Mouse (Mus musculus): ENCODE results near the gene Klhdc10. TPM values are rescaled to one million over a fixed set of nuclear protein-coding genes. Genes with fewer than 3 reads are reported as not detected.
A peak's percentile ranks its signal among the peaks of the same experiment; 100 is the strongest.

Klhdc10 gene
- 16.6 and 19.0 TPM in 2 replicates for polyA plus RNA-seq (2015; fragmentation: Nextera tagmentation; extraction: Ambion mirVana)

GRCm38 (mm10) chr6:30401308-30402015 is at the start of gene Klhdc10:
Gene Klhdc10 (plus strand): TSS chr6:30401868.
- peak within 1 kb of the TSS; percentile 89 for H3K27ac ChIP-seq (replicated peaks)
- H3K36me3 ChIP-seq: no peaks in the 10 kb centered on the region
- peak within 1 kb of the TSS; percentile 94 for H3K9ac ChIP-seq
- no peaks in the 10 kb centered on the region for H3K9me3 ChIP-seq
- no peaks in the 10 kb centered on the region for H3K27me3 ChIP-seq (replicated peaks)
- H3K4me2 ChIP-seq: peak within 1 kb of the TSS; percentile 80
- peak; percentile 99 for ATAC-seq (ENCODE audit: extremely low read depth, insufficient number of reproducible peaks, low FRiP score, low TSS enrichment)
- under 1% methylated on average over 41 of the region's 41 CpGs for WGBS
- peaks cover 12% of the 10 kb centered on the region for H3K4me1 ChIP-seq
- peak within 1 kb of the TSS; percentile 95 for H3K4me3 ChIP-seq

GRCm38 (mm10) chr6:30352762-30353161 is 48.9 kb upstream of the Klhdc10 start:
- Histone ChIP-seq H3K4me3 (no peak overlapping the region), H3K36me3 (no peaks in the 10 kb centered on the region), H3K27ac (replicated peaks) (no peak overlapping the region), H3K9me3 (no peaks in the 10 kb centered on the region), H3K9ac (no peak overlapping the region), H3K4me1 (peaks cover 35% of the 10 kb centered on the region), H3K27me3 (replicated peaks) (no peaks in the 10 kb centered on the region), H3K4me2 (no peak overlapping the region)
- 50% methylated on average over 8 of the region's 8 CpGs for WGBS
- no peak for ATAC-seq (ENCODE audit: extremely low read depth, insufficient number of reproducible peaks, low FRiP score, low TSS enrichment)

- Histone ChIP-seq H3K27me3 (replicated peaks) (no peaks in the 10 kb centered on the region), H3K36me3 (no peaks in the 10 kb centered on the region), H3K27ac (replicated peaks) (no peak overlapping the region), H3K4me3 (no peak overlapping the region), H3K4me2 (no peak overlapping the region), H3K9me3 (no peaks in the 10 kb centered on the region), H3K4me1 (peaks cover 35% of the 10 kb centered on the region), H3K9ac (no peak overlapping the region)
- ATAC-seq (ENCODE audit: extremely low read depth, insufficient number of reproducible peaks, low FRiP score, low TSS enrichment): no peak
- WGBS: 52% methylated on average over 8 of the region's 8 CpGs
Measured at GRCm38 (mm10) chr6:30353661-30354060, 48.0 kb upstream of the Klhdc10 start.

- Histone ChIP-seq H3K27me3 (replicated peaks) (no peaks in the 10 kb centered on the region), H3K4me3 (no peak overlapping the region), H3K9me3 (no peaks in the 10 kb centered on the region), H3K36me3 (no peaks in the 10 kb centered on the region), H3K4me2 (no peak overlapping the region), H3K4me1 (peaks cover 40% of the 10 kb centered on the region), H3K27ac (replicated peaks) (no peak overlapping the region), H3K9ac (no peak overlapping the region)
- 45% methylated on average over 5 of the region's 5 CpGs for WGBS
- ATAC-seq (ENCODE audit: extremely low read depth, insufficient number of reproducible peaks, low FRiP score, low TSS enrichment): no peak
Measured at GRCm38 (mm10) chr6:30354760-30355159, 46.9 kb upstream of the Klhdc10 start.

- 0 out of 2 replicates have a peak overlapping the region, but pooled peaks have one; percentile 33 for H3K9ac ChIP-seq
- no peaks in the 10 kb centered on the region for H3K9me3 ChIP-seq
- WGBS: 51% methylated on average over 8 of the region's 8 CpGs
- no peaks in the 10 kb centered on the region for H3K27me3 ChIP-seq (replicated peaks)
- H3K4me2 ChIP-seq: no peak overlapping the region
- H3K4me3 ChIP-seq: no peak overlapping the region
- H3K4me1 ChIP-seq: peaks cover 47% of the 10 kb centered on the region
- H3K36me3 ChIP-seq: no peaks in the 10 kb centered on the region
- H3K27ac ChIP-seq (replicated peaks): peak overlapping the region; percentile 21; the same call in 1 of the 2 replicates
- no peak for ATAC-seq (ENCODE audit: extremely low read depth, insufficient number of reproducible peaks, low FRiP score, low TSS enrichment)
Measured at GRCm38 (mm10) chr6:30355701-30356100, 46.0 kb upstream of the Klhdc10 start.

GRCm38 (mm10) chr6:30356161-30356560 is 45.5 kb upstream of the Klhdc10 start:
- Histone ChIP-seq H3K4me2 (no peak overlapping the region), H3K27ac (replicated peaks) (0 out of 2 replicates have a peak overlapping the region, but pooled peaks have one; percentile 3), H3K9ac (0 out of 2 replicates have a peak overlapping the region, but pooled peaks have one; percentile 33), H3K36me3 (no peaks in the 10 kb centered on the region), H3K4me3 (no peak overlapping the region), H3K27me3 (replicated peaks) (no peaks in the 10 kb centered on the region), H3K4me1 (peaks cover 47% of the 10 kb centered on the region), H3K9me3 (no peaks in the 10 kb centered on the region)
- no peak for ATAC-seq (ENCODE audit: extremely low read depth, insufficient number of reproducible peaks, low FRiP score, low TSS enrichment)
- WGBS: 62% methylated on average over 5 of the region's 5 CpGs

GRCm38 (mm10) chr6:30356680-30357079 is 45.0 kb upstream of the Klhdc10 start:
- Histone ChIP-seq H3K4me2 (no peak overlapping the region), H3K4me3 (no peak overlapping the region), H3K27me3 (replicated peaks) (no peaks in the 10 kb centered on the region), H3K9ac (no peak overlapping the region), H3K27ac (replicated peaks) (no peak overlapping the region), H3K36me3 (no peaks in the 10 kb centered on the region), H3K9me3 (no peaks in the 10 kb centered on the region), H3K4me1 (peaks cover 47% of the 10 kb centered on the region)
- no peak for ATAC-seq (ENCODE audit: extremely low read depth, insufficient number of reproducible peaks, low FRiP score, low TSS enrichment)
- WGBS: 80% methylated on average over 12 of the region's 12 CpGs

- H3K4me2 ChIP-seq: no peak overlapping the region
- no peaks in the 10 kb centered on the region for H3K9me3 ChIP-seq
- 18% methylated on average over 9 of the region's 9 CpGs for WGBS
- H3K9ac ChIP-seq: peak overlapping the region; percentile 44; the same call in 1 of the 2 replicates
- no peaks in the 10 kb centered on the region for H3K27me3 ChIP-seq (replicated peaks)
- H3K27ac ChIP-seq (replicated peaks): no peak overlapping the region
- no peak for ATAC-seq (ENCODE audit: extremely low read depth, insufficient number of reproducible peaks, low FRiP score, low TSS enrichment)
- H3K36me3 ChIP-seq: no peaks in the 10 kb centered on the region
- no peak overlapping the region for H3K4me3 ChIP-seq
- peaks cover 49% of the 10 kb centered on the region for H3K4me1 ChIP-seq
Measured at GRCm38 (mm10) chr6:30357561-30358177, 44.0 kb upstream of the Klhdc10 start.

- WGBS: 30% methylated on average over 12 of the region's 12 CpGs
- H3K27me3 ChIP-seq (replicated peaks): no peaks in the 10 kb centered on the region
- no peak; the same call in 1 of the 2 replicates for ATAC-seq (ENCODE audit: extremely low read depth, insufficient number of reproducible peaks, low FRiP score, low TSS enrichment)
- H3K36me3 ChIP-seq: peaks cover 19% of the 10 kb centered on the region
- H3K4me3 ChIP-seq: no peak overlapping the region
- H3K27ac ChIP-seq (replicated peaks): peak overlapping the region; percentile 83
- peak overlapping the region; percentile 14; the same call in 1 of the 2 replicates for H3K4me2 ChIP-seq
- H3K9me3 ChIP-seq: no peaks in the 10 kb centered on the region
- peak overlapping the region; percentile 45; the same call in 1 of the 2 replicates for H3K9ac ChIP-seq
- H3K4me1 ChIP-seq: peaks cover 35% of the 10 kb centered on the region
Measured at GRCm38 (mm10) chr6:30359762-30360509, 41.7 kb upstream of the Klhdc10 start.

GRCm38 (mm10) chr6:30363808-30364207 is 37.9 kb upstream of the Klhdc10 start:
- no peak for ATAC-seq (ENCODE audit: extremely low read depth, insufficient number of reproducible peaks, low FRiP score, low TSS enrichment)
- Histone ChIP-seq H3K27me3 (replicated peaks) (no peaks in the 10 kb centered on the region), H3K36me3 (peaks cover 58% of the 10 kb centered on the region), H3K27ac (replicated peaks) (no peak overlapping the region), H3K9me3 (no peaks in the 10 kb centered on the region), H3K4me3 (no peak overlapping the region), H3K9ac (no peak overlapping the region), H3K4me1 (peaks cover 14% of the 10 kb centered on the region), H3K4me2 (no peak overlapping the region)
- 41% methylated on average over 5 of the region's 5 CpGs for WGBS

GRCm38 (mm10) chr6:30369291-30369690 is 32.4 kb upstream of the Klhdc10 start:
- no peak overlapping the region; the same call in 1 of the 2 replicates for H3K27ac ChIP-seq (replicated peaks)
- peaks cover 9% of the 10 kb centered on the region for H3K4me1 ChIP-seq
- H3K4me2 ChIP-seq: no peak overlapping the region
- no peaks in the 10 kb centered on the region for H3K27me3 ChIP-seq (replicated peaks)
- H3K9me3 ChIP-seq: no peaks in the 10 kb centered on the region
- ATAC-seq (ENCODE audit: extremely low read depth, insufficient number of reproducible peaks, low FRiP score, low TSS enrichment): no peak
- 65% methylated on average over 3 of the region's 3 CpGs for WGBS
- no peak overlapping the region for H3K4me3 ChIP-seq
- H3K9ac ChIP-seq: no peak overlapping the region
- peaks cover 98% of the 10 kb centered on the region for H3K36me3 ChIP-seq

Data from heart, embryonic 13.5 days (tissue).